Mouse (Mus musculus) granulocyte monocyte progenitor cell, adult 5-6 weeks (primary cell): ENCODE measurements around the gene 4933407L21Rik. TPM values are rescaled to one million over a fixed set of nuclear protein-coding genes. Genes with fewer than 3 reads are reported as not detected.

ENCODE experiments used
- ATAC-seq: replicated peaks from 2 replicates; pipeline ENCODE4 v1.8.0; 2016; ENCODE audit warnings: mild to moderate bottlenecking, moderate TSS enrichment, inconsistent platforms; ENCODE audit not compliant: poor library complexity, severe bottlenecking
- total RNA-seq, 2 experiments: library from RNA; stranded (forward) in 1 of 2; stranded (reverse) in 1 of 2; fragments of 200-712, 200-1000 nt in 1 of 2; fragments of >200 nt in 1 of 2; fragmentation: Nextera tagmentation in 1 of 2; gene quantifications; 2 replicates each; pipeline ENCODE4 v1.2.3; 2014 to 2017

4933407L21Rik gene
- total RNA-seq, 2 experiments from 2014 or later, result not detected

DNA sequence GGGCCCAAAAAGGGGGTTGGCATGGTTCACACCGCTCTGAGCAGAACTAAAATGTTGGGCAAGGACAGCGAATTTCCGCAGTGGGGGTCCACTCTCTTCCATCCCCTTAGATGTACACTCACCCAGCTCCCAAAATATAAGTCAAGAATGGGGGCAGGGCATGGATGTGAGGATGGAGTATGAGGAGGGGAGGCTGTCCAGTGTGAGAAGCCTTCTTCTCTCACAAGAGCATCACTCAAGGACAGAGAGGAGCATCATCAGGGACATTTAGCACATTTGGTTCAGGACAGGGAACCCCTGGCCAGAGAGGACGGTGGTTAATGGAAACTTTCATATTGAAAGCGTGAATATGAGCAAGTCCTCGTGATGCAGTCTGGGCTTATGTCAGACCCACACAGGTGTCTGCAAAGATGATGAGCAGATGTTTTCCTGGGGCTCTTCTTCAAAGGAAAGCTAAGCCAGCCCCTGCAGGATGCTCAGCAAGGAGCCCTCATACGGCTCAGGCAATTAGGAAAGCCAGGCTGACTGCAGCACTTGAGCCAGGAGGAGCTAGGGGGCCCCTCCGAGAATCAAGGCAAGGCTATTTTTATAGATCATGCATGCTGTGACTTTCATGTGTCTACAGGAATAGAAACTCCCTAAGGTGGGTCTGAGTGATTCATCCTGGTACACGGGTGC lies 29.8 kb downstream of the 4933407L21Rik start:
- no peak for ATAC-seq

DNA sequence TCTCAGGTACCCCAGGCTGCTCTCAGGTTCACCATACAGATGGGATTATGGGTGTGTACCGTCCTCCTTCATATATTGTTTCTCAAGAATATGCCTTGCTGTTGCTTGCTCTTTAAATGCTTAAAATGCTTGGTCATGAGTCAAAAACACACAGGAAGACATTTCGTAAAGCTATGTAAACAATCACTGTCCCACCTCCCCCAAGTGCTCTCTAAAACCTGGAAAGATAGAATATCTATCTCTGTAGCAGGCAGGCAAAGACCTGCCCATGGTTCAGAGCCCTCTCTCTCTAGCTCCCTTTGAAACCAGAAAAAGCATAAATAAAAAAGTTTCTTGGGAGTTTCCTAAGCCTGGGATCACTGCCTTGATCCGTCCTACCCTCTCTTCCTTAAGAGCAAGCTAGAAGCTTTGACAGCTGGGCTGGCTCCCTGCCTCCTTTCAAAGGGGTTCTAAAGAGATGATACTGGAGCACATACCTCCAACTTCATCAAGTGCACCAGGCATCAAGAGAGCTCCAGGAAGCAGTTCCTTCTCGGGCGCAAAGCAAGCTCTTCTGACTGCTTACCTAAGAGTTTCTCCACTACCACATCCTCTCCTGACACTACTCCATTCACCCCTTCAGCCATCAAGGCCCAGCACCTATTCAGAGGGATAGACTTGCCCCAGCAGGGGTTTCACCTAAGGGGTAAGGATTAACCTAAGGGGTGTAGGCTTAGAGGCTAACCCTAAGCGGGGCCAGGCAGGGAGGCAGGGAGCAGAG lies 31.0 kb downstream of the 4933407L21Rik start:
- no peak for ATAC-seq

DNA sequence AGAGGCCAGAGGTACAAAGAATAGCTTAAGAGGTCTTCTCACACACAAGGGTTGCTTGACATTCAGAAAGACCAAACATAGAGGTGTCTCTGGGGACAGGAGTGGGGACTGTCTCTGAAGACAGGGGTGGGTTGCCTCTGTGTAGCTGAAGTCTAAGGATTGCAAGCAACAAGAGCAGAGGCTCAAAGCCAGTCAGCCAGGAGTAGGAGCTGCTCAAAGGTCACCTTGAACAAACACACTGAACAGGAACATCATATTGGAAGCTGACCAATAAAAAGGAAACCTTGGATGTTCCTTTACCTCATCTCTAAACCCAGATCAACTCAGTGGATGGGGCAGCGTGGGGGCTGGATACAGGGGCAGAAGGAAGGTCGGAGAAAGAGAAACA lies 31.6 kb downstream of the 4933407L21Rik start:
- no peak for ATAC-seq

DNA sequence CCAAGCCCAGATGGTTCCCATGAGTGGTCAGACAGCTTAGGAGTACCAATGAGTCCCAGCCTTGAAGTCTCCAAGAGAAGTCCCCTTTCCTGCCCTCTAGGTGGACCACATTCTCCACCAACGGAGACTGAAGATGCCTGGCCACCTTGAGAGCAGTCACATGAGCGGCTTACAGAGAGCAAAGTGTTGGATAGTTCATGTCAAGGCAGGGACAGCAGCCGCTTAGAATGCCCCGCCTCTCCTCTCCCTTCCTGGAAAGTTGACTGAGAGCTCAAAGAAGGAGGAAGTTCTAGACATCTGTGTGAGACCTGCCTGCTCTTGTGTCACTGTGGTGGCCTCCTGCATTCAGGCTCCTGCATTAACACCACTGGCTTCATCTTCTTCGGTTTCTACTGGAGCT lies 32.6 kb downstream of the 4933407L21Rik start, which contains the start of gene Gpr55:
Gene Gpr55 (minus strand): TSS at position 135 of the 400 bp plus-strand sequence.
- ATAC-seq, result peak; percentile 82

DNA sequence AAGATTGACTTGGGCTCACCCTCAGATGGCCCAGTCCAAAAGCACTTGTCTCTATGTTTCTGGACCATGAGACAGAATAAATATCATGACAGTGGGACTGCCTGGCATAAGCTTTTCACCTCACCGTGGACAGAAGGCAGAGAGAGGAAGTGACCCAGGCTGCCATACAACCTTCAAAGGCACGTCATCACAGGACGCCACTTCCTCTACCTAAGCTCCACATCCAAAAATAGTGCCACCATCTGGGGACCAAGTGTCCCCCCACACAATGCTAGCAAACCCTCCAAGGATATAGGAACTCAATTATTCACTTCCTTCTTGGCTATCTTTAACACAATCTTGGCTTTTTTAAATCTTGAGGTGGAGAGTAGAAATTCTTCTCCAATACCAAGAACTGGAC lies 33.8 kb downstream of the 4933407L21Rik start:
- ATAC-seq, result peak; percentile 73

DNA sequence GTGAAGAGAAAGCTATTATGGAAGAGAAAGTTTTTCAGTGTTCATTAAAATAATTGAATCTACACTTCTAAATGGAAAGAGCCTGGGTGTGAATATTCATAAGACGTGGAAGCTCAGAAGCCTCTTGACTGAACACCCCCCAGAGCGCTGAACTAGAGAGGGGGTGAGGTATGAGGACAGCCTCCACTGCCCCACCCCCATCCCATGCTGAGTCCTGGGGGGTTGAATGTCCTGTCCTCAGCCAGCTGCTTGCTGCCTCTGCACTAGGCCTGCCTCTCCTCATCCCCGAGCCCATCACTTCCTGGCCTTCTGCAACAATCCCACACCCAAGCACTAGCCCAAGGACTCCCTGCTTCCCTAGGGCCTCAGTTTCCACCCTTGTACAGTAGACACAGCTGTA lies 37.6 kb downstream of the 4933407L21Rik start:
- ATAC-seq, result no peak

DNA sequence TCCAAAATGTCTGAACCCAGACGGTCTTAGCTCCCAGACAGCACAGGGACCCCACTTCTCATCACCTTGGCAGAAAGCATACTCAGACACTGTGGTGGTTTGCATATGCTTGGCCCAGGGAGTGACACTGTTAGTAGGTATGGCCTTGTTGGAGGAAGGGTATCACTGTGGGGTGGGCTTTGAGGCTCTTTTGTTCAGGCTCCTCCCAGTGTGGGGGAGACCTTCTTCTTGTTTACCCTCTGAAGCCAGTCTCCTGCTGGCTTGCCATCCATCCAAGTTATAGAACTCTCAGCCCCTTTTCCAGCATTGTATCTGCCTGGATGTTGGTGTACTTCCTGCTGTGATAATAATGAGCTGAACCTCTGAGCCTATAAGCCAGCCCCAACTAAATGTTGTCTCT lies 40.8 kb downstream of the 4933407L21Rik start:
- ATAC-seq, result no peak

DNA sequence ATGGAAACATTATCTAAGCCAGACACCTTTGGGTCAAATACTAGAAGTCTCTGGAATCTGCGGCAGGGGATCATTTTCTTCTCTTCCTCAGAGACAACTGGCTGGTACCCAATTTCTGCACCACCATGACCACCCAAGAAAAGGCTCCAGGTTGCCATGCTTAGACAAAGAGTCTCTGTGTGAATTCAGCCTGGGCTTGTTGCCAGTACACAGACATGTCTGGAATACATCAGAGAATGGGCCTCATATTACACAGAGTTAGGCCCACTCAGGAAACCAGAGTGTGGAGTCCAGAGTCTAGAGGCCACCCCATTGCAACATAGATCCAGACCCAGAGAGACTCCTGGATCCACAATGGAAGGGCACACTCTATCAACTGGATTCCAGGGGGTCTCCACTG lies 41.2 kb downstream of the 4933407L21Rik start:
- ATAC-seq, result no peak

DNA sequence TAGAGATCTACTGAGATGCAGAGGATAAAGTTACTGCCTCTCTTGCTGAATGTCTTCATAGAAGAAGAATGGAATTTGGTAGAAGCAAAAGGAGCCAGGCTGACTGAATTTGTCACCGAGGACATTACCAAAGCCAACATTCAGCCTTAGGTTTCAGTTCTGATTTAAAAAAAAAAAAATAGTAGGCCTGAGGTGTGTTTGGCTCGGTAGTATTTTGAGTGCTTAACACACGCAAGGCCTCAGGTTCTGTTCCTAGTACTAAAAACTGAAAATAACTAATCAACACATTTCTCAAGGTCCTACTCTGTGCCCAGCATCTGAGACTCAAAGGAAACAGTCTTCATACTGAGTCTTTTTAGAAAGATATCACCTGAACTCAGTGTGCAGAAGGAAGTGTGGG lies 42.8 kb downstream of the 4933407L21Rik start:
- ATAC-seq, result no peak

DNA sequence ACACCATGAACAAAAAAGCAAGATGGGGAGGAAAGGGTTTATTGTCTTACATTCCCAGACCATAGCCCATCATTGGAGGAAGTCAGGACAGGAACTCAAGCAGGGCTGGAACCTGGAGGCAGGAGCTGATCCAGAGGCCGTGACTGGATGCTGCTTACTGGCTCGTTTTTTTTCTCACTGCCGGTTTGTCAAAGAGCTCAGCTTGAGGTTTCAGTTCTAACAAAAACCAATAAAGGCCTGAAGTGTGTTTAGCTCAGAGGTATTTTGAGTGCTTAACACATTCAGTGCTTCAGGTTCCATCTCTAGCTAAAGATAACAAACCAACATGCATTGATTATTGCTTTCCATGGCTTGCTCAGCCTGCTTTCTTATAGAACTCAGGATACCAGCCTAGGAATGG lies 44.1 kb downstream of the 4933407L21Rik start:
- no peak for ATAC-seq

DNA sequence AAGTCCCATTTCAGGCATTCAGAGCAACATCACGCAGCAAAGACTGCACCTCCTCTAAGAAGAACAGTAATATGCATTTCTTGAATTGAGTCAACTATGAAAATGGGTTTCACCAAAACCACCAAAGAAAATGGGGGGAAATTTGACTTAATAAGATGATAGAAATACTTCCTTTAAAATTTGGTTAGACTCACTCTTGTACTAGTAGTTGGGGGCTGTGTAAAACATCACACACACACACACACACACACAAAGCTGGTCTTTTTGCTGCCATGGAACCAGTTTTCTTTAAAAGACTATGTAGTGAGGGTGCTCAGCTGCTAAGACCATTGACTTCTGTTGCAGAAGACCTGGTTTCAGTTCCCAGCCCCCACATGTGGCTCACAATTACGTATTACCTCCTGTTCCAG lies 45.2 kb downstream of the 4933407L21Rik start:
- ATAC-seq, result no peak

DNA sequence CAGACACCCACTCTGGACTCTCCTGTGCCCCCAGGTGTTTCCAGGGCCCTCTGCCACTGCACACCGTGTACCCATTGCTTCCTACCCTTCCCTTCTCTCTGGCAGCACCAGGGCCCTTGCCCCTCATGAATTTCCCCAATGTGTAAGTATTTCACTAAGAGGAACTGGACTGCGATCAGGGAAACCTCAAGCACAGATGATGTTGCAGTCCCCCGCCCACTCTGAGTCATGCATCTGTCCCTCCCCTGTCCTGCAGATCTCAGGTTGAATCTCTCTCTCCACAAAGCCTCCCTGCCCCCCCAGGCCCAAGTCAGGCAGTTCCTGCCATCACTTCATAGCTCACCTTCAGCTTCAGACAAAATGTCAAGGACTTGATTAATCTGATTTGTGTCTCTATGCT lies 49.4 kb downstream of the 4933407L21Rik start:
- ATAC-seq, result peak; percentile 95

DNA sequence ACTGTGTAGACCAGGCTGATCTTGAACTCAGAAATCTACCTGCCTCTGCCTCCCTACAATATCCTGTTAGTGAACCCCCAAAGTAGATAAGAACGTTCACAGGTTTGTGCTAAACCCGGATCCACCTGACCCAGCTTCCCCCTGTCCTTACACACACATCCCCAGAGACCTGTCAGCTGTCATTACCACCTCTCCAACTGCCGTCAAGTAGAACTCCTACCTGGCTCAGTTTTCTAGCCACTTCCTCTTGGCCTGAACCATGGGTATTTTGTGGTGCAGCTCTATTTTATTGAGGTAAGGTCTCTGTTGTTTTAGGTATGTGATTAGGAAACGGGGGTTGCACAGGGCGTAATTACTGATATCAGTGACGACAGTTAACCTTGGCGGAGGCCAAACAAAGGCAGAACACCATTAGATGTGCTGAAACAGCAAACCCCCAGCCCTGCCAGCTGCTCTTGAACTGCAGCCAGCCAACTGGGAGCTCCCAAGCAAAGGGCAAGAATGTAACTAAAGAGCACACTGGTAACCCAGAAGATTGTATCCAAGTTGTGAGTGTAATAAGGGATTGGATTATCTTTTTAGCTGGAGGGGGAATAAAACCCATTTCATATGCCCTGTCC lies 53.6 kb downstream of the 4933407L21Rik start:
- no peak for ATAC-seq

DNA sequence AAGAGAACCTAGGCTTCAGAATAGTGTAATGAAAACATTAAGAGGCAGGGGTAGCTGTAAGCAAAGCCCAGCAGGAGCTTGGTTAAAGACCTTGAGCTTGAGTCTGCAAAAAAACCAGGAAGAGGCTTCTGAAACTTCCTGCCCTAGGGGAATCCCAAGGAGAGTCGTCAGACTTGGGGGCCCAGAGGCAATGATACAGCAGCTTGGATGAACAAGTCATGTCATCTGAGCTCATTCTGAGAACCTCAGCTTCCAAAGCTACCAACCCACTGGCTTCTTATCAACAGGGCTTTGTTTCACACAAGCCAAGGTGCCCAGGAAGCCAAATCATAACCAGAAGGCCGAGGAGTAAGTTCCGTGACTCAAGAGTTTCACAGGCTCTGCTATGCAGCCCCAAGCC lies 57.5 kb downstream of the 4933407L21Rik start:
- no peak for ATAC-seq

DNA sequence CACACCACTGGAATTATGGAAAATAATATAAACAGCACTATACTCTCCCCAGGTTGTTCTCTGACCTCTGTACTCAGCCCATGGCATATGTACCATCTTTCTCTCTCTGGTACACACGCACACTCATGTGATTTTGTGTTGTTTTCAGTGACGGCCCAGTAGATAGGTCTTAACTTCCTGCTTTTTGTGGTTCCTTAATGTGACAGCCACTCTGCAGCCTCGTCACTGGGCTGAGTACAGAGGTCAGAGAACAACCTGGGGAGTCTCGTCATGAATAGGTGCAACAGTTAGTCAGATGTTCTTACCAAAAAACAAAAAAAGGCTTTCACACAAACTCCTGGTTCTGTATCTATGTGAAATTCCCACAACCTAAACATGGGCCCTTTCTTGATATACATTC lies 60.1 kb downstream of the 4933407L21Rik start:
- ATAC-seq, result peak; percentile 81

DNA sequence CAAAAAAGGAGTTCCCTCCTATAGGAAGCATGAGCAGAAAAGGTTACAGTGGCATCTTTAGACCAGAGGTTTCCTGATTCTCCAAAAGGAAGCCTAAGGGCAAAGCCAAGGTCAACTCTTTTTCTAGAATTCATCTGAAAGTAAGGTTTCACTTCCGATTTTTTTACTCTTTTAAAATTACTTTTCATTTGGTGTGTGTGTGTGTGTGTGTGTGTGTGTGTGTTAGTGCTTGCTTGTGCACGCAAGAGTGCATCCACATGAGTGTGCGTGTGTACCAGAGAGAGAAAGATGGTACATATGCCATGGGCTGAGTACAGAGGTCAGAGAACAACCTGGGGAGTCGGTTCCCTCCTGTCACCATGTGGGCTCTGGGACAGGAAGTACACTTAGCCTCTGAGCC lies 60.6 kb downstream of the 4933407L21Rik start:
- ATAC-seq, result peak; percentile 48; the same call in 1 of the 2 replicates

Other genes with a start within 250 kb of the 4933407L21Rik start
- 105 and 129 TPM in 2 replicates for gene A630001G21Rik, start 149.8 kb upstream of the 4933407L21Rik start, total RNA-seq (2014; fragmentation: Nextera tagmentation)
- gene A630001G21Rik, start 149.8 kb upstream of the 4933407L21Rik start, total RNA-seq (2017), result 77.1 and 79.8 TPM in 2 replicates
- 76.6 and 78.8 TPM in 2 replicates for gene Cab39, start 135.0 kb upstream of the 4933407L21Rik start, total RNA-seq (2014; fragmentation: Nextera tagmentation)
- gene Cab39, start 135.0 kb upstream of the 4933407L21Rik start, total RNA-seq (2017), result 124 and 141 TPM in 2 replicates
- 58.1 and 68.6 TPM in 2 replicates for gene Itm2c, start 34.2 kb upstream of the 4933407L21Rik start, total RNA-seq (2014; fragmentation: Nextera tagmentation)
- 89.1 and 106 TPM in 2 replicates for gene Itm2c, start 34.2 kb upstream of the 4933407L21Rik start, total RNA-seq (2017)
- not detected in 2 replicates for gene Gpr55, start 32.5 kb downstream of the 4933407L21Rik start, total RNA-seq (2014; fragmentation: Nextera tagmentation)
- not detected in 2 replicates for gene Gpr55, start 32.5 kb downstream of the 4933407L21Rik start, total RNA-seq (2017)
- gene Spata3, start 88.3 kb downstream of the 4933407L21Rik start, total RNA-seq (2014; fragmentation: Nextera tagmentation), result not detected in 2 replicates
- not detected in 2 replicates for gene Spata3, start 88.3 kb downstream of the 4933407L21Rik start, total RNA-seq (2017)
- gene 2810459M11Rik, start 117.4 kb downstream of the 4933407L21Rik start, total RNA-seq (2014; fragmentation: Nextera tagmentation), result not detected in 2 replicates
- not detected in 2 replicates for gene 2810459M11Rik, start 117.4 kb downstream of the 4933407L21Rik start, total RNA-seq (2017)
- gene Psmd1, start 135.9 kb downstream of the 4933407L21Rik start, total RNA-seq (2014; fragmentation: Nextera tagmentation), result 88.8 and 122 TPM in 2 replicates
- 160 and 161 TPM in 2 replicates for gene Psmd1, start 135.9 kb downstream of the 4933407L21Rik start, total RNA-seq (2017)
- gene Htr2b, start 183.5 kb downstream of the 4933407L21Rik start, total RNA-seq (2014; fragmentation: Nextera tagmentation), result not detected in 2 replicates
- not detected in 2 replicates for gene Htr2b, start 183.5 kb downstream of the 4933407L21Rik start, total RNA-seq (2017)
- 0.85 TPM in 1 of 2 replicates, not detected in the other for gene Gm21972, start 205.2 kb downstream of the 4933407L21Rik start, total RNA-seq (2014; fragmentation: Nextera tagmentation)
- gene Gm21972, start 205.2 kb downstream of the 4933407L21Rik start, total RNA-seq (2017), result 5.9 and 29.9 TPM in 2 replicates
- 0.80 and 1.7 TPM in 2 replicates for gene Armc9, start 226.3 kb downstream of the 4933407L21Rik start, total RNA-seq (2014; fragmentation: Nextera tagmentation)
- 1.2 and 3.7 TPM in 2 replicates for gene Armc9, start 226.3 kb downstream of the 4933407L21Rik start, total RNA-seq (2017)